Comparison of ENCODE assay signal across 8 mouse cellular contexts in the genomic region with DNA sequence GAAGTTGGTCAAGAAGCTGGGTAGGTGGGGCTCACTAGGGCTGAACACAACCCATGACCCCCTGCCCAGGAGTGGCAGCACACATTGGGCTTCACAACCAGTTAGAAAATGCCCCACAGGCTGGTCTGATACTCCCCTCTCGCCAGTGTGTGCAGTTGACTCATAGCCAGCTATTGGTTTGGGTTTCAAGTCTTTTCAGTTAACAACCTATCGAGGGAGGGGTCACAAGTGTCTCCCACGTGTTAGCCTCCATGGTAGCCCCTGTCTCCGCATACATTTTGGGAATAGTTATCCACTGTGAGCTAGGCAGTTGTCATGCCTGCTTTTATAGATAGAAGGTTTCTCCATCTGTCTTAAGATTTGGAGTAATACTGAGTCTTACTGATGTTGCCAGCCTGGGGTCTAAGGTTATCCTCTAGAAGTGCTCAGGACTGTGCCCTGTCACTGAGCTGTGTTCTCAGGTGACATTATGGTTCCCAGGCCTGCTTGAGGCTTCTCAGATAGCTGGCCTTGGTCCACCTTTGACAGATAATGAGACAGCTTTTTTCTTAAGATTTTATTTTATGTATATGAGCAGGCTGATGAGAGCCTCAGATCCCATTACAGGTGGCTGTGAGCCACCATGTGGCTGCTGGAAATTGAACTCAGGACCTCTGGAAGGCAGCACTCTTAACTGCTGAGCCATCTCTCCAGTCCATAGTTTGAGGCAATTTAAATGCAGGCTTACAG. TPM values are rescaled to one million over a fixed set of nuclear protein-coding genes. Genes with fewer than 3 reads are reported as not detected.
DNase-seq lines count a peak whose midpoint lies in the region; ATAC-seq and TF ChIP-seq lines count a peak whose summit lies in the region.

No protein-coding gene starts in this region.

- no peak for ATAC-seq in hindbrain, embryonic 11.5 days (ENCODE audit: low FRiP score)
- no peak for ATAC-seq in midbrain, embryonic 14.5 days (ENCODE audit: low FRiP score, low TSS enrichment)

- no peak for DNase-seq in kidney, adult 2 months
- no peak for DNase-seq in kidney, postnatal 36 days
- DNase-seq in MN1 (ENCODE audit: low spot score): peak; percentile 37
- DNase-seq in hindbrain, embryonic 11.5 days (ENCODE audit: low spot score): peak; percentile 29
- DNase-seq in midbrain, embryonic 14.5 days: no peak
- no peak for DNase-seq in adrenal gland, adult 8-10 months
- DNase-seq in thymus, postnatal 0 days (ENCODE audit: low spot score): no peak
- no peak for DNase-seq in right cerebral cortex, postnatal 36 days (ENCODE audit: low spot score in 2 of 2)

- H3K36me3 ChIP-seq in kidney, adult 2 months (ENCODE audit: control insufficient read depth, insufficient read depth, low read length): peaks cover 4% of the 10 kb centered on the region; the same call in 1 of the 2 replicates
- H3K36me3 ChIP-seq in hindbrain, embryonic 11.5 days (ENCODE audit: control insufficient read depth, insufficient read depth, low read length): 0 out of 2 replicates have a peak, but pooled peaks cover 3% of the 10 kb centered on the region
- peaks cover 31% of the 10 kb centered on the region for H3K36me3 ChIP-seq in midbrain, embryonic 14.5 days (ENCODE audit: control insufficient read depth, insufficient read depth, low read length)

- H3K9me3 ChIP-seq in hindbrain, embryonic 11.5 days (ENCODE audit: control insufficient read depth, low read length): no peaks in the 10 kb centered on the region
- H3K9me3 ChIP-seq in midbrain, embryonic 14.5 days (ENCODE audit: control insufficient read depth, low read length): no peaks in the 10 kb centered on the region

- peak overlapping the region; percentile 98 for H3K9ac ChIP-seq in hindbrain, embryonic 11.5 days (ENCODE audit: low read depth, low read length)
- peak overlapping the region; percentile 94 for H3K9ac ChIP-seq in midbrain, embryonic 14.5 days (replicated peaks; ENCODE audit: low read length)

- TF ChIP-seq CTCF in kidney, adult 2 months (conservative IDR thresholded peaks at IDR 0.05; ENCODE audit: insufficient read depth, insufficient read length, low read depth, low read length): no peak

- peak overlapping the region; percentile 96 for H3K4me2 ChIP-seq in hindbrain, embryonic 11.5 days (replicated peaks; ENCODE audit: low read depth, low read length)
- peak overlapping the region; percentile 92 for H3K4me2 ChIP-seq in midbrain, embryonic 14.5 days (ENCODE audit: low read length)

- H3K4me3 ChIP-seq in kidney, adult 2 months (ENCODE audit: insufficient read depth, low read depth, low read length): peak overlapping the region; percentile 66
- peak overlapping the region; percentile 94 for H3K4me3 ChIP-seq in hindbrain, embryonic 11.5 days (ENCODE audit: low read depth, low read length)
- H3K4me3 ChIP-seq in midbrain, embryonic 14.5 days (replicated peaks; ENCODE audit: low read depth, low read length): peak overlapping the region; percentile 77

- WGBS in kidney, adult 2 months: 20% methylated on average over 4 of the region's 4 CpGs
- 12% methylated on average over 4 of the region's 4 CpGs for WGBS in hindbrain, embryonic 11.5 days
- WGBS in midbrain, embryonic 14.5 days: 13% methylated on average over 4 of the region's 4 CpGs

- no peak overlapping the region for H3K27ac ChIP-seq in kidney, adult 2 months (ENCODE audit: insufficient read depth, low read depth, low read length)
- H3K27ac ChIP-seq in hindbrain, embryonic 11.5 days (ENCODE audit: low read depth, low read length): no peak overlapping the region
- H3K27ac ChIP-seq in midbrain, embryonic 14.5 days (replicated peaks; ENCODE audit: low read depth, low read length): peak overlapping the region; percentile 95; the same call in 1 of the 2 replicates

- peaks cover 17% of the 10 kb centered on the region for H3K4me1 ChIP-seq in kidney, adult 2 months (ENCODE audit: control insufficient read depth, insufficient read depth, low read length)
- peaks cover 5% of the 10 kb centered on the region; the same call in 1 of the 2 replicates for H3K4me1 ChIP-seq in hindbrain, embryonic 11.5 days (replicated peaks; ENCODE audit: control insufficient read depth, insufficient read depth, low read length)
- peaks cover 15% of the 10 kb centered on the region for H3K4me1 ChIP-seq in midbrain, embryonic 14.5 days (ENCODE audit: control insufficient read depth, insufficient read depth, low read length)

- H3K27me3 ChIP-seq in kidney, adult 2 months (replicated peaks; ENCODE audit: control insufficient read depth, insufficient read depth, low read length): no peaks in the 10 kb centered on the region
- H3K27me3 ChIP-seq in hindbrain, embryonic 11.5 days (ENCODE audit: control insufficient read depth, insufficient read depth, low read length): no peaks in the 10 kb centered on the region
- no peaks in the 10 kb centered on the region for H3K27me3 ChIP-seq in midbrain, embryonic 14.5 days (ENCODE audit: control insufficient read depth, insufficient read depth, low read length)

- TF ChIP-seq POLR2A in kidney, adult 2 months (IDR thresholded peaks at IDR 0.05; ENCODE audit: low read depth, low read length): no peak

RNA-seq across cellular contexts. Expression of a gene that starts 1.4 kb away (rescaled TPM):
- 2,603 and 2,904 TPM in 2 replicates for polyA plus RNA-seq in kidney, adult 2 months (2012; rRNA removed)
- polyA plus RNA-seq in hindbrain, embryonic 11.5 days (2014; fragmentation: Nextera tagmentation; extraction: Ambion mirVana): 445 and 475 TPM in 2 replicates
- 401 and 423 TPM in 2 replicates for polyA plus RNA-seq in midbrain, embryonic 14.5 days (2014; fragmentation: Nextera tagmentation; extraction: Ambion mirVana)
- 100 to 1,000 TPM; 742 to 804 (median 775) TPM for total RNA-seq in adrenal gland, adult 8-10 months (2022)
- 790 and 815 TPM in 2 replicates for polyA plus RNA-seq in thymus, postnatal 0 days (2015; fragmentation: Nextera tagmentation; extraction: Ambion mirVana)

RNA-seq across cellular contexts. Expression of a gene that starts 16.3 kb away (rescaled TPM):
- polyA plus RNA-seq in kidney, adult 2 months (2012; rRNA removed): 11.4 and 12.1 TPM in 2 replicates
- polyA plus RNA-seq in hindbrain, embryonic 11.5 days (2014; fragmentation: Nextera tagmentation; extraction: Ambion mirVana): 18.7 and 22.5 TPM in 2 replicates
- 19.5 and 24.3 TPM in 2 replicates for polyA plus RNA-seq in midbrain, embryonic 14.5 days (2014; fragmentation: Nextera tagmentation; extraction: Ambion mirVana)
- 10 to 100 TPM; 24.9 to 45.2 (median 36.2) TPM for total RNA-seq in adrenal gland, adult 8-10 months (2022)
- polyA plus RNA-seq in thymus, postnatal 0 days (2015; fragmentation: Nextera tagmentation; extraction: Ambion mirVana): 20.7 and 27.6 TPM in 2 replicates

RNA-seq across cellular contexts. Expression of a gene that starts 20.9 kb away (rescaled TPM):
- 15.7 and 17.8 TPM in 2 replicates for polyA plus RNA-seq in kidney, adult 2 months (2012; rRNA removed)
- polyA plus RNA-seq in hindbrain, embryonic 11.5 days (2014; fragmentation: Nextera tagmentation; extraction: Ambion mirVana): 3.7 and 5.1 TPM in 2 replicates
- 0.78 and 1.7 TPM in 2 replicates for polyA plus RNA-seq in midbrain, embryonic 14.5 days (2014; fragmentation: Nextera tagmentation; extraction: Ambion mirVana)
- total RNA-seq in adrenal gland, adult 8-10 months (2022): 10 to 100 TPM in 3 of 4 experiments, 1 to 10 TPM in 1; 8.5 to 21.1 (median 13.3) TPM
- polyA plus RNA-seq in thymus, postnatal 0 days (2015; fragmentation: Nextera tagmentation; extraction: Ambion mirVana): 2.1 and 2.2 TPM in 2 replicates

RNA-seq across cellular contexts. Expression of a gene that starts 35.4 kb away (rescaled TPM):
- 0.11 TPM in 1 of 2 replicates, not detected in the other for polyA plus RNA-seq in kidney, adult 2 months (2012; rRNA removed)
- polyA plus RNA-seq in hindbrain, embryonic 11.5 days (2014; fragmentation: Nextera tagmentation; extraction: Ambion mirVana): 2.9 and 4.1 TPM in 2 replicates
- 1.4 and 1.5 TPM in 2 replicates for polyA plus RNA-seq in midbrain, embryonic 14.5 days (2014; fragmentation: Nextera tagmentation; extraction: Ambion mirVana)
- under 1 TPM in 2 of 4 experiments, not detected in 2; 0.16 to 0.49 TPM for total RNA-seq in adrenal gland, adult 8-10 months (2022)
- polyA plus RNA-seq in thymus, postnatal 0 days (2015; fragmentation: Nextera tagmentation; extraction: Ambion mirVana): 0.54 and 0.56 TPM in 2 replicates

Comparison
In these comparisons a context has a peak if more than half of its experiments do, and no peak if none do; other contexts are left out.
1. DNase-seq: peak in MN1 (single experiment) and hindbrain, embryonic 11.5 days (single experiment); none in kidney, adult 2 months (single experiment), kidney, postnatal 36 days (0 of 2), midbrain, embryonic 14.5 days (single experiment), adrenal gland, adult 8-10 months (single experiment), thymus, postnatal 0 days (single experiment) and right cerebral cortex, postnatal 36 days (0 of 2).
2. Peak in every context shown above with its lines, with median percentiles within 50 percentile points of each other: H3K4me3 ChIP-seq.